Mouse (Mus musculus): ENCODE results near the gene H2afj.
"Not testable (repeated sequence)": the region's sequence is repeated elsewhere in the genome, so short reads cannot be mapped to it uniquely, and the experiment has no call there.

H2afj gene

GRCm38 (mm10) chr6:136808014-136808417 is at the start of gene H2afj:
H2afj (plus strand) TSS chr6:136808244.
- peak; percentile 97 to 98 for DNase-seq (ENCODE audit: low spot score in 2 of 2)

DNA sequence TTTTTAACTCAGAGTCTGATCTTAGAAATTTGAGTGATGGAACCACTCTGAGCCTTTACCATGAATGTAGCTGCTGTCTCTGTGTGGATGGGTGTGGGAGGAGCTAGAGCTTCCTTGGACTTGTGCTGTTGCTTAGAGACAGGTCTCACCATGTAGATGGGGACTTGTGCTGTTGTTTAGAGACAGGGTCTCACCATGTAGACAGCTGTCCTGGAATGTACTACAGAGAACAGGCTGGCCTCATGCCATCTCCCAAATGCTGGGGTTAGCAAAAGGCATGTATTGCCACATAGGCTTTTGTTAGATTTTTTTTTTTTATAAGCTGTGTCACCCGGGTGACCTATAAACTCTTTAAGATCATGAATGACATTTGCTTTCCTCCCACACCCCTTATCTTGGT is 44.1 kb upstream of the H2afj start:
- no peak for DNase-seq (ENCODE audit: low spot score in 2 of 2)

DNA sequence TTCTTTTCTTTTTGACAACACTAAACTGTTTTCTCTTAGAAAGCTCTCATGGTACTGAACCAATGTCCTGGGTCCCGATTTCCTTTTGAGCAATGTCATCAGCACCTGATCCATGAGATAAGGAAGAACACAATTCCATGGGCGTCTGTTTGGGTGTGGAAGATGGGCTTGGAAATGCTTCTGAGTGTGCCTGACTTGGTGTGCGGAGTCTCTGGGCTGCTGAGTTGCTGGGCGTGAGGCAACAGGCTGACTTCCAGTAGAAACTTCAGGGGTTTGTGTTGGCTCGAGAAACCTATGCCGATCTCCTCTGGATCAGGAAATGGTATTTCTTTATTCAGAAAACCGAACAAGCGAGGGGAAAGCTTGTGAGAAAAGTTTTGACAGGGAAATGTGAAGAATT is 38.9 kb upstream of the H2afj start:
- no peak for DNase-seq (ENCODE audit: low spot score in 2 of 2)

DNA sequence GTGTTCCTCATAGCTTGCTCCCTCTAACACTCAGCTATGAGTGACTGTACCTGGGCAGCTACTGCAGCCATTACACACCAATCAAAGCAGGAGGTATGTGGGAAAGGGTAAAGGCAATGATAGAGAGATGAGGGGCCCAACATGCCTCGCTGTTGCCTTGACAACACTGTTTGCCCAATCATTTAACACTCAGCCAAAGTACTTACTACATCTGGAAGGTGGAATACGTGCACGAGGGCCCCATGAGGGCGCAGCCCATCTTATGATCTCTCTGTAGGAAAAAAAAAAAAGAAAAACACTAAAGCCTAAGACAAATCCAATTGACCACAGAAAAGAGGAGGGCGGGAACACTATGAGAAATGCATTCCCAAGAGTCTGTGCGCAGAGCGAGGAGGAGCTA is 38.2 kb upstream of the H2afj start:
- no peak for DNase-seq (ENCODE audit: low spot score in 2 of 2)

GRCm38 (mm10) chr6:136776392-136776791 is 31.7 kb upstream of the H2afj start:
- DNase-seq (ENCODE audit: low spot score in 2 of 2), result no peak

GRCm38 (mm10) chr6:136781377-136781986 is 26.6 kb upstream of the H2afj start, which contains the start of gene Gucy2c:
Gucy2c (minus strand) TSS chr6:136781765.
- DNase-seq (ENCODE audit: low spot score in 2 of 2), result no peak

DNA sequence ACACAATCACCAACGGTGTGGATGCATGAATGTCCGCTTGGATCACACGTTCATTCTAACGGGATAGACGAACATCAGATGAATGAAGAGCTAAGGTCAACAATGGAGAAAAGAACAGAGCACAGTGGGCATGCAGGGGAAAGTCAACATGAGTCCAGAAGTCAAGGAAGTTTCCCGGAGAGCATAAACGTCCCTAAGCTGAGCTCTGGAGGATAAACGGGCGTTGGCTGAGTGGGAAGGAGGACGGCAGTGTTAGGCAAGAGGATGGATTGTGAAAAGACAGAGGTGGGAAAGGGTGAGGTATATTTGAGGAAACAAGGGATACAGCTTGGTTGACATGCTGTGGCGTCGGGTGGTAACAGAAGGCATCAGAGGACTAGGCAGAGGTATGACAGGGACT is 25.9 kb upstream of the H2afj start:
- DNase-seq (ENCODE audit: low spot score in 2 of 2), result no peak

DNA sequence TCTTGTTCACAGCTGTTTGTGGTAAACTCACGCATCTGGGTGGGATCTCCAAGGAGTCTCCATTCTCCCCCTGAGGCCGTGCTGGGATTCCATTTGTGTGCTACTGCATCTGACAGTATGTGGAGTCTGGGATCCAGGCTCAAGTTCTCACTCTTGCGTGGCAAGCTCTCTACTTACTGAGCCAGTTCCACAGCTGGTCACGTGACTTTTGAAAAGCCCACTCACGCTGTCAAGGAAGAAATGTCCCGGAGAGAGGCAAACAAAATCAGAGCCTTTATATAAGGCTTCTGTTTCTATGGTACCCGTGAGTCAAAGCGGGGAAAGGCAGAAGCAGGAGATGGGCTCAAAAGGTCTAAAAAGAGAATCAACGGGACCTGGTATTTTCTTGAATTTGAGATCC is 25.3 kb upstream of the H2afj start:
- no peak for DNase-seq (ENCODE audit: low spot score in 2 of 2)

DNA sequence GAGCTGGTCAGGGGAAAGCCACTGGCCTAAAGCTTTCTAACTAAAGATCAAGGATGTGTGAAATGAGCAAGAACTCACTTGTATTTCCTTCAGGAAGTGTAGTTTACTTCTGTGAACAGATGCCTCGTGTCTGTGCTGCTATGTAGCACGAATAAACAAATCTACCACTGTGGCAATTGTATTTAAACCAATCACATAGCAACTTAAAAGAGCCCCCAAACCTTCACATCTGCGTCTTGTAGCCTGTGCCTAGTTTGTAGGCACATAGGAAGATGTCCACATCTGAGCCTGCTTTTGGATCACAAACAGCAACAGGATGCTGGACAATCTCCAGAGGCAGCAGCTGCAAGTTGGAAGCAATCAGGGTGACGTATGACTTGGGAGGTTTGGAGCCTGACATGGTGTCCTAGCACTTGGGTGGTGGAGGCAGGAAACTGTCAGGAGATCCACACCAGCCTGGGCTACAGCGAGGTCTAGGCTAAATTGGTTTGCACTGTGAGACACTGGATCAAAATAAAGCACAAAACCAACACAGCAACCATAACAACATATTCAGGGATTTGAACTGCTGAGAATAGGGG is 18.6 kb upstream of the H2afj start:
- DNase-seq (ENCODE audit: low spot score in 2 of 2), result no peak

- no peak for DNase-seq (ENCODE audit: low spot score in 2 of 2)
Observed at GRCm38 (mm10) chr6:136792884-136793758, 14.9 kb upstream of the H2afj start.

DNA sequence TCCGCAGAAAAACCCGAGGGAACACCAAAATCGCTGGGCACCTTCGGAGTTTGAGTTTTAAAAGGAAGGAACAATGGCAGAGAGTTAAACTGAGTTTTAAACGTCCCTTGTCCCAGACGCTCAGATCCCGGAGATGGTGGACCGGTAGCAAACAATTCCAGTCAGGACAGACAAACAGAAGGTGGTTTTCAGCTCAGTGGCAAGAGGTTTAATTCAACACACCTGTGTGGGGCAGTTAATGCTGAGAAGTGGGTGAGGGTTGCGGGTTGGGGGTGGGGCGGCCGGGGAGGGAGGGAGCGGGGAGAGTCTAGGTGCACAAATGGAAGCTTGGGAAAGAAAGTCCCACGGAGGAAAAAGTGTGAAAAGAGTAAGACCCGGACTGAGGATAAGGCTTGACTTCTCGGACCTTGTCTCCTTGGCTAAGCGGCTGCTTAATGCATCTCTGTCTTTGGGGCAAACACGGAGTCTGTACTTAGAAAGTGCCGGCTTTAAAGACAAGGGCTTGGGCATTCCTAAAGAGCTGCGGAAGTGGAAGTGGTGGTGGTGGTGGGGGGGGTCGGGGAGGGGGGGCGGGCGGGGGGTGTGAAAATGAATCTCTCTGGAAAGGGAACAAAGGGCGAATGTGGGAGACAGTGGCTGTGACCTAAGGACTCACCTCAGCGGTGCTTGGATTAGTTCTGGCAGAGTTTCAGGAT is 14.1 kb upstream of the H2afj start:
- no peak for DNase-seq (ENCODE audit: low spot score in 2 of 2)

GRCm38 (mm10) chr6:136795110-136795509 is 12.9 kb upstream of the H2afj start:
- no peak for DNase-seq (ENCODE audit: low spot score in 2 of 2)

DNA sequence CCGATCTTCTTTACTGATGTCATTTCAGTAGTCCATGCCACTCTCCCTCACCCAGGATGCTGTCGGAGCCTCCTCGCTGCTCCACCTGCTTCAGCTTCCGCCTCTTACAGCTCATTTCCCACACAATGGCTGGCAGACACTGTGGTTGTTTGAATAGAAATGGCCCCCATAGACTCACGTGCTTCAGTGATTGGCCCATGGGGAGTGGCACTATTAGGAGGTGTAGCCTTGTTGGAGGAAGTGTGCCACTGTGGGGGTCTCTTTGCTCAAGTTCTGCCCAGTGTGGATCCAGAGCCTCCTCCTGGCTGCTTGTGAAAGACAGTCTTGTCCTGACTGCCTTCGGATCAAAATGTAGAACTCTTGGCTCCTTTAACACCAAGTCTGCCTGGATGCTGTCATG is 12.2 kb upstream of the H2afj start:
- no peak for DNase-seq (ENCODE audit: low spot score in 2 of 2)

DNA sequence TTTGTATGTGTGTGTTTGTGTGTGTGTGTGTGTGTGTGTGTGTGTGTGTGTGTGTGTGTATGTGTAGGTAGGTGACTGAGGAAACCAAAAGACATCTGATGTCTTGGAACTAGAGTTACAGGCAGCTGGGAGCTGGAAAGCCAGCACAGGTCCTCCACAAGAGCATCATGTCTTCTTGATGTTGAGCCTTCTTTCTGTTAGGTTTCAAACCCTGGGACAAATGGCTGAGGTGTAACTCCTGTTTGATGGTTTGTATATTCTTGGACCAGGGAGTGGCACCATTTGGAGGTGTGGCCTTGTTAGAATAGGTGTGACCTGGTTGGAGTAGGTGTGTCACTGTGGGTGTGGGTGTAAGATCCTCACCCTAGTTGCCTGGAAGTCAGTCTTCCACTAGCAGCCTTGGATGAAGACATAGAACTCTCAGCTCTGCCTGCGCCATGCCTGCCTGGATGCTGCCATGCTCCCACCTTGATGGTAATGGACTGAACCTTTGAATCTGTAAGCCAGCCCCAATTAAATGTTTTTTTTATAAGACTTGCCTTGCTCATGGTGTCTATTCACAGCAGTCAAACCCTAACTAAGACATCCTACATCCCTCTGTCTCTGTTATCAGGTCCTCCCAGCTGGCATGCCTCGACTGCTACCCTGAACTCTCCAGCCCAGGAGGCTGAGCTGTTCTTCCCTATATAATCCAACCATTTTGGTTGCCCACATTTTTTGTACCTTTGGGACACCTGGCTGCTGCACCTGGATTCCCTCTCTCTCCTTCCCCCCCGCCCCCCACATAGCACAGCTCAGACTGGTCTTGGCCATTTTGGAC is 10.0 kb upstream of the H2afj start:
- DNase-seq (ENCODE audit: low spot score in 2 of 2), result not testable (repeated sequence)

- no peak for DNase-seq (ENCODE audit: low spot score in 2 of 2)
Observed at GRCm38 (mm10) chr6:136800710-136801109, 7.3 kb upstream of the H2afj start.

DNA sequence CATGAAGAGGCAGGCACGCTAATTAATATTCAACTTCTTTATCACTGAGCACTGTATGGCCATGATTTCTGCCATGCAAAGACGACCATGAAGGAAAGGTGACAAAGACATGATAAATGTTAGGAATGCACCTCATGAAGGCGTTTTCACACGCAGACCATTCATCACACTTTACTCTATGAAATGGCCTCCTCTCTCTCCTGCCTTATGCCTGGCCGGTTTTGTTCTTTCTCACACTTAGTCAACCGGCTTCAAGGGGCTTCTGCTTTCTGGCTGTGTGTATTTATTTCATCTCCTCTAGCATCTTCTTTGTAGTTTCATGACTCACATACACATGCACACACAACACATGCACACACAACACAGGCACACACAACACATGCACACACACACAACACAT is 6.8 kb upstream of the H2afj start:
- no peak for DNase-seq (ENCODE audit: low spot score in 2 of 2)

DNA sequence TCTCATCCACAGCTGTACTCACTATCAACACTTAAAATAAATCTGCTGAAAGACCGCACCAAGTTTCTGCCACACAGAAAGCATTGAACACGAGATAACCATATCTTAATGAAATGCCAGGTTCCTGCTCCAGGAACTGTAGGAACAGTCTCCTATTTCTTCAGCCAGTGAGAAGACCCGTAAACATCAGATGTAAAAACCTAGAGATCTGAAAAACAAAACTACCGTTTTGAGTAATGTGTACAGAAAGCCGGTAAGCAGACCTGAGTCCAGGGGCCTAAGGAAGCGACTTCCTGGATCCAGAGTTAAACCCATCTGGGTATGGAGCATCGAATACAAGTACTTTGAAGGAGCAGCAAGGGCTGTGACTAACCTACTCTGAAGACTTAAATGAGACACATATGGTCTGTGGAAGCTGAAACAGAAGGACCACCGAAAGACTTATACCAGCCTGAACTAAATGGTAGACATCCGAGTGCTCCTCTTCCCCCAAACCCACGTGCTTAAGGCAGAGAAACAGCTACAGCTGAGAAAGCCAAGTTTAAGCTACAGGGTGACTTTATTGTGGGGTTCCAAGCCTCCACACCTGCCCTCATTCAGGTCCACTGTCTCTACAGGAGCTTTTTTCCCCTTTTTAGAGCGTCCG is 4.8 kb upstream of the H2afj start:
- no peak for DNase-seq (ENCODE audit: low spot score in 2 of 2)

GRCm38 (mm10) chr6:136803739-136804633 is 4.1 kb upstream of the H2afj start, which contains the start of gene Hist4h4:
Hist4h4 (minus strand) TSS chr6:136804415.
- peak; percentile 95 to 98 for DNase-seq (ENCODE audit: low spot score in 2 of 2)

GRCm38 (mm10) chr6:136804705-136805408 is 3.2 kb upstream of the H2afj start:
- no peak for DNase-seq (ENCODE audit: low spot score in 2 of 2)
